Mouse (Mus musculus): ENCODE measurements around the gene Eif5a. TPM values are rescaled to one million over a fixed set of nuclear protein-coding genes. Genes with fewer than 3 reads are reported as not detected.

Eif5a gene
- polyA plus RNA-seq, 1 experiment from 2014 or later: 2,108 TPM

DNA sequence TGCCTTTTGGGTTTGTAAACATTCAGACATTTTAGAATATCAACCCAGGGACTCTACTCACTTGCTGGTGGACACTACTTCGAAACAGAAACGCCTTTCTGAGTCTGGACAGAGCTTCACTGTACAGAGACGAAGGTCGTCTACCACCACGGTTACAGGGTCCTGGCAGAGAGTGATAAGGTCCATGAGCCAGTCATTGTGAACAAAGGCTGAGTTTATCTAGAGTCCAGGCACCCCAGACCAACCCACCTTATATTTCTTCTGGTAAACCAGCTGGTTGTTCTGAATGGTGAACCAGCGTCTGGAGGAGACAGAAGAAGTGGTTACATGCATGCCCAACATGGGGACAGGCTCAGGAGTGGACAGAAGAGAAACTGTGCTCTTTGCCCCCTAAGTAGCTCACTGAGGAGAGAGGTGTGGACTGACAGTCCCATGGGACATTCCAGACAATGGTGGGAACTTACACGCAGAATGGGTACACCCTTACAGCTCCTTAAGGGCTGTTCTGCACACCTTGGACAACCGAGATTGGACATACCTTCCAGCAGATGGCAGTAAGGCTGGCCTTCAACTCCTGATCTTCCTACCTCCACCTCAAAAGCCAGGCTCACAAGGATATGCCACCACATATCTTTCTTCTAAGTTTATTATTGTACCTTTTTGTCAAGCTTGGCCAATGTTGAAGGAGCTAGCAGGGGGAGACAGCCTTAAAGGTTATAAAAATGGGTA lies 34.7 kb downstream of the Eif5a start:
- H3K4me3 ChIP-seq (ENCODE audit: low read length): no peak overlapping the region
- no peak overlapping the region for H3K27ac ChIP-seq (ENCODE audit: low read depth, low read length)
- no peaks in the 10 kb centered on the region for H3K9me3 ChIP-seq (ENCODE audit: control insufficient read depth, low read length)
- no peak for ATAC-seq (ENCODE audit: low FRiP score, low TSS enrichment)
- H3K4me2 ChIP-seq (replicated peaks; ENCODE audit: low read depth, low read length): no peak overlapping the region
- no peaks in the 10 kb centered on the region for H3K27me3 ChIP-seq (ENCODE audit: control insufficient read depth, insufficient read depth, low read length)
- H3K9ac ChIP-seq (ENCODE audit: low read depth, low read length): no peak overlapping the region
- WGBS: 70% methylated on average over 8 of the region's 8 CpGs
- no peaks in the 10 kb centered on the region for H3K36me3 ChIP-seq (ENCODE audit: control insufficient read depth, insufficient read depth, low read length)
- peaks cover 3% of the 10 kb centered on the region for H3K4me1 ChIP-seq (ENCODE audit: control insufficient read depth, insufficient read depth, low read length)

DNA sequence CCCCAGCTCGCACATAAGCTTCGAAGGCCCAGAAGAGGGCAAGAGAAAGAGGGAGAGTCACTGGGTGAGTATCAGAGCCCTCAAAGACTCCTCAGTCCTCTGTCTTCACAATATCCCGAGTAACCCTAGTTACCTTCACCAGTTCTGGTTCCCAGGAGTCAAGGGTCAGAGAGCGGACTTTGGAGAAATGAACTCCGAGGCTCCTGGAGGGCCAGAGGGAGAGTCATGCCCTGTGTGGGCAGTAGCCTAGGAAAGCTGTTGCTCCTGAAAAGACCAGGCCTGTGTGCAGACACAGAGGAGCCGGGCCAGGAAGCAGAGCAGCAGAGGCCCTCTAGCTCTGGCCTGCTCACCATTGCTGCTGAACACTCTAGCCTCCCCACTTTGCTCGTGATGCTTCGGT lies 37.1 kb downstream of the Eif5a start:
- Histone ChIP-seq H3K4me1 (ENCODE audit: control insufficient read depth, insufficient read depth, low read length) (peaks cover 14% of the 10 kb centered on the region), H3K9ac (ENCODE audit: low read depth, low read length) (no peak overlapping the region), H3K27me3 (ENCODE audit: control insufficient read depth, insufficient read depth, low read length) (no peaks in the 10 kb centered on the region), H3K27ac (ENCODE audit: low read depth, low read length) (no peak overlapping the region), H3K4me2 (replicated peaks; ENCODE audit: low read depth, low read length) (no peak overlapping the region; the same call in 1 of the 2 replicates), H3K36me3 (ENCODE audit: control insufficient read depth, insufficient read depth, low read length) (no peaks in the 10 kb centered on the region), H3K9me3 (ENCODE audit: control insufficient read depth, low read length) (no peaks in the 10 kb centered on the region), H3K4me3 (ENCODE audit: low read length) (no peak overlapping the region)
- 71% methylated on average over 8 of the region's 8 CpGs for WGBS
- ATAC-seq (ENCODE audit: low FRiP score, low TSS enrichment): no peak

DNA sequence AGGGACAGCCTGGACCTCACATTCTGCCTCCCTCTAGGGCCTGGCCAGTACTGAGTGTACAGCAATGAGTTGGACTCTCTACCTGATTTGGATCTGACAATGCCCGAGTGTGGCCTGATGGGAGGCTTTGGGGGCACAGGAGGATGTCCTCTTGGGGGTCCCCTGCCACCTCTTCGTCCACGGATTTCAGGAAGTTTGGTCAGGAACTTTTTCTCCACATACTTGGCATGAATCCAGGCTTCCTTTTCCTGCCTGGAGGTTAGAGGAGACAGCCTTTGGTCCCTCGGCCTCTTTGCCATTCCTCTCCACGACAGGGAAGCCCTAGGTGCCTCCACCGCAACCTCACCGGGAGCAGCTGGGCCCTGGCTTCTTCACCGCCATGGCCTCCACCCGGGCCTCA lies 37.5 kb downstream of the Eif5a start:
- H3K36me3 ChIP-seq (ENCODE audit: control insufficient read depth, insufficient read depth, low read length): no peaks in the 10 kb centered on the region
- ATAC-seq (ENCODE audit: low FRiP score, low TSS enrichment): no peak
- H3K27me3 ChIP-seq (ENCODE audit: control insufficient read depth, insufficient read depth, low read length): no peaks in the 10 kb centered on the region
- H3K4me1 ChIP-seq (ENCODE audit: control insufficient read depth, insufficient read depth, low read length): peaks cover 19% of the 10 kb centered on the region
- H3K4me3 ChIP-seq (ENCODE audit: low read length): no peak overlapping the region
- no peaks in the 10 kb centered on the region for H3K9me3 ChIP-seq (ENCODE audit: control insufficient read depth, low read length)
- H3K27ac ChIP-seq (ENCODE audit: low read depth, low read length): no peak overlapping the region
- WGBS: 60% methylated on average over 9 of the region's 9 CpGs
- peak overlapping the region; percentile 18; the same call in 1 of the 2 replicates for H3K9ac ChIP-seq (ENCODE audit: low read depth, low read length)
- no peak overlapping the region; the same call in 1 of the 2 replicates for H3K4me2 ChIP-seq (replicated peaks; ENCODE audit: low read depth, low read length)

DNA sequence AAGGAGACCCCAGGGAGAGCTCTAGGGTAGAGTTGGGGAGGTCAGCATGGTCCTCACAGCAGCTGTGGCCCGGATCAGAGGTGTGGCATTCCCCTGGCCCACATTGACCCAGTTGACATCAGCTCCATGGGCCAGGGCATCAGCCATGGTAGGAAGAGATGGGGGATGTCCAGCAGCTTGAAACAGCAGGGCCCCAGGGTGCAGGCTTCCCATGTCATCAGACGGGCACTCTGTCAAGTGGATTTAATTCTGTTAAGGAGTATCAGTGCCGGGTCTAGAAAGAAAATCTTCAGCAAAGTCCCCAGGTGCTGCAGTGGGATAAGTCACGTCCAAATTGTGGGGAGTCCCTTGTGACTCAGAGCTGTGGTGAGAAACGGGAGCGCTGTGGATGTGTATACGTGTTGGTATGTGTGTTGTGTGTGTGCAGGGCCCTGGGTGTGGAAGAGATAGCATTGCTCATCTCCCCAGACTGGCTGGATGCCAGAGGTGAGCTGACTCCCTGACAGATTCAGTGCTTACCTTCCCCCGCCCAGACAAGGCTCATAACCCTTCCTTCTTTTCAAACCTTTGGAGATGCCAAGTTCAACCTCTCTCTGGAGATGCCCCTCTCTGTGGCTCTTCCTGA lies 38.1 kb downstream of the Eif5a start:
- Histone ChIP-seq H3K27ac (ENCODE audit: low read depth, low read length) (no peak overlapping the region), H3K4me1 (ENCODE audit: control insufficient read depth, insufficient read depth, low read length) (peaks cover 25% of the 10 kb centered on the region), H3K9me3 (ENCODE audit: control insufficient read depth, low read length) (no peaks in the 10 kb centered on the region), H3K36me3 (ENCODE audit: control insufficient read depth, insufficient read depth, low read length) (no peaks in the 10 kb centered on the region), H3K4me2 (replicated peaks; ENCODE audit: low read depth, low read length) (no peak overlapping the region), H3K9ac (ENCODE audit: low read depth, low read length) (no peak overlapping the region), H3K4me3 (ENCODE audit: low read length) (no peak overlapping the region), H3K27me3 (ENCODE audit: control insufficient read depth, insufficient read depth, low read length) (no peaks in the 10 kb centered on the region)
- WGBS: 91% methylated on average over 8 of the region's 8 CpGs
- no peak for ATAC-seq (ENCODE audit: low FRiP score, low TSS enrichment)

DNA sequence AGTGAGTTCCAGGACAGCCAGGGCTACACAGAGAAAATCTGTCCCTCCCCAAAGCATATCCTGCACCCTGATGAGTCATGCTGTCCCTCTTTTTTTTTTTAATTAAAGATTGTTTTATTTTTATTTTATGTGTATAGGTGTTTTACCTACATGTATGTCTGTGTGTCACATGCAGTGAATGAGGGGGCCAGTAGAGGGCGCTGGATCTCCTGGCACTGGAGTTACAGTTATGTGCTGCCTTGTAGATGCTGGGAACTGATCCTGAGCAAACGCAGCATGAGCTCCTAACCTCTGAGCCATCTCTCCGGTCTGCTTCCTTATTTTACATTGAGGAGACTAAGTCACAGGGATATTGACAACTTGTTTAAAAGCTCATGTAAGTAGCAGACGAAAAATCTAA lies 38.7 kb downstream of the Eif5a start:
- Histone ChIP-seq H3K36me3 (ENCODE audit: control insufficient read depth, insufficient read depth, low read length) (no peaks in the 10 kb centered on the region), H3K27ac (ENCODE audit: low read depth, low read length) (no peak overlapping the region)
- 68% methylated on average over 4 of the region's 4 CpGs for WGBS

DNA sequence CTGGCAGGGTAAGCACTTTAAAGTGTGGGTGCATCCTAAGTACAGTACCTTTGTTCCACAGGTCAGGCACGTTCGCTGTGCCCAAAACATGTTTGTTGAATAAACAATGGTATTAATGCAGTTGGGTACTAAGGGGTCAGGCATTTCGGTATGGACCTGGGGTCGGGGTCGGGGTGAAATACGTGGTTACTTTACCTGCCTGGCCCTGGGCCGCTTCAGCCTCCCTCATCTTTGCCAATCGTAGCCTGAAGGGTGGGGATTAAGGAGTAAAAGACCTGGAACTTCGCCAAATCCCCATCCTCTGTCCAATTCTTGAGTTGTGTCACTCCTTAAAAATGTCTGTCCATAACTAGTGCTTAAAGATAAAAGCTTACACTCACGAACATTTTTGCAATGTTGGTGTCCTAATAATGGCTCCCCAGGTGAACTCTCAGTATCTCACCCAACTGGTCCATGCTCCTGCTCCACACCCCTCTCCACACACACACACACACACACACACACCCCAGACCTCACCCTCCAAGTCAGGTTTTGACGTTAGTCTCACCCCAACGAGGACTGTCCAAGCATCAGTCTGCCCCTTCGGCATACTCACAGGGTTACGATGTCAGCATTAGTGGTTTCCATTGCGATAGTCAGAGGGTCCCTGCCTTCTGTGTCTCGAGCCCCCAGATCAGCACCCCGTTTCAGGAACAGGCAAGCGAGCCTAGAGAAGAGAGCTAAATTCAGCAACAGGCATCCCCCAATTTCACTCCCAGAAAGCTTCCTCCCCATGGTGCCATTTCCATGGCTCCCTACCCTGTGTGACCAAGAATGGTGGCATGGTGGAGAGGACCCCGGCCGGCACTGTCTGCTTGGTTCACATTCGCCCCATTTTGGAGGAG lies 39.7 kb downstream of the Eif5a start:
- Histone ChIP-seq H3K4me3 (ENCODE audit: low read length) (peak overlapping the region; percentile 40), H3K4me2 (replicated peaks; ENCODE audit: low read depth, low read length) (peak overlapping the region; percentile 81), H3K4me1 (ENCODE audit: control insufficient read depth, insufficient read depth, low read length) (peaks cover 29% of the 10 kb centered on the region), H3K9ac (ENCODE audit: low read depth, low read length) (peak overlapping the region; percentile 64), H3K27ac (ENCODE audit: low read depth, low read length) (peak overlapping the region; percentile 96), H3K27me3 (ENCODE audit: control insufficient read depth, insufficient read depth, low read length) (no peaks in the 10 kb centered on the region), H3K36me3 (ENCODE audit: control insufficient read depth, insufficient read depth, low read length) (no peaks in the 10 kb centered on the region), H3K9me3 (ENCODE audit: control insufficient read depth, low read length) (no peaks in the 10 kb centered on the region)
- ATAC-seq (ENCODE audit: low FRiP score, low TSS enrichment): no peak
- 59% methylated on average over 21 of the region's 21 CpGs for WGBS

More for the DNA sequence above, 38.7 kb downstream of the Eif5a start:
- ATAC-seq (ENCODE audit: low FRiP score, low TSS enrichment): no peak
- H3K27me3 ChIP-seq (ENCODE audit: control insufficient read depth, insufficient read depth, low read length): no peaks in the 10 kb centered on the region
- H3K9me3 ChIP-seq (ENCODE audit: control insufficient read depth, low read length): no peaks in the 10 kb centered on the region
- H3K4me1 ChIP-seq (ENCODE audit: control insufficient read depth, insufficient read depth, low read length): peaks cover 25% of the 10 kb centered on the region
- H3K9ac ChIP-seq (ENCODE audit: low read depth, low read length): no peak overlapping the region
- no peak overlapping the region for H3K4me3 ChIP-seq (ENCODE audit: low read length)
- H3K4me2 ChIP-seq (replicated peaks; ENCODE audit: low read depth, low read length): no peak overlapping the region

DNA sequence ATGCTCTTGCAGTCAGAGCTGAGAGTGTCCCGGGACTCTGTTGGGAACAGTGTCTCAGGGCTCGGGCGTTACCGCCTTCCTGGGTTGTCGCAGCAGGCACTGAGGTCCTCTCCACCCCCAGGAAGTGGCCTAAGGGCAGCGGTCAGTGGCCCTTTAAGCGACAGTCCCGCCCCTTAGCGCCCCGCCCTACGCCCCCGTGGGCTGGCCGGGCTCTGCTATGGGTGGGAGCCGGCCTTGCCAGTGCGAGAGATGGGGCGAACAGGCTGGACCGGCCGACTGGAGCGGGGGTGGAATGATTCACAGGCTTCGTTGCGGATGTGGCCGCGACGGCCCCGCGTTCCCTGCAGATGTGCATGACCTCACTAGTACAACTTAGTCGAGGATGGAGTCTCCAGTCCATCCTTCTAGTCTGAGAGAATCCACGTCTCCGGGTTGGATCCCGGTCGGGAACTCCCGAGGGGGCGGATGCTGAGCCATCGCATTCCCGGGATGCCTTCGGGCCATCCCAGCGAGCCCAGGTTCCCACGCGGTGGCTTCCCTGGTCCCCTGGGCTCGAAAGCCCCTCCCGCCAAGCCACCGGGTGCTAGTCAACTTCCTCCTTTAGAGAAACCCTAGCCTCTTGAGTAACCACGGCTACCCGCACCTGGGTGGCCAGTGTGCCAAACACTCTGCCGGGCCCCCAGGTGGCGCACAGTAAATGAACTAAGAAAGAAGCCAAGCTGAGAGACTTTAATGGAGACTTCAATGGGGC lies 40.7 kb downstream of the Eif5a start, which contains the start of gene Kctd11:
Gene Kctd11, minus strand, starts transcription at position 554 of the 751 bp plus-strand sequence.
- Histone ChIP-seq H3K9ac (ENCODE audit: low read depth, low read length) (peak within 1 kb of the TSS; percentile 64), H3K27me3 (ENCODE audit: control insufficient read depth, insufficient read depth, low read length) (no peaks in the 10 kb centered on the region), H3K4me3 (ENCODE audit: low read length) (peak within 1 kb of the TSS; percentile 40), H3K4me2 (replicated peaks; ENCODE audit: low read depth, low read length) (peak within 1 kb of the TSS; percentile 81), H3K9me3 (ENCODE audit: control insufficient read depth, low read length) (no peaks in the 10 kb centered on the region), H3K36me3 (ENCODE audit: control insufficient read depth, insufficient read depth, low read length) (no peaks in the 10 kb centered on the region), H3K27ac (ENCODE audit: low read depth, low read length) (peak within 1 kb of the TSS; percentile 96), H3K4me1 (ENCODE audit: control insufficient read depth, insufficient read depth, low read length) (peaks cover 29% of the 10 kb centered on the region)
- under 1% methylated on average over 46 of the region's 46 CpGs for WGBS
- peak; percentile 92 for ATAC-seq (ENCODE audit: low FRiP score, low TSS enrichment)

DNA sequence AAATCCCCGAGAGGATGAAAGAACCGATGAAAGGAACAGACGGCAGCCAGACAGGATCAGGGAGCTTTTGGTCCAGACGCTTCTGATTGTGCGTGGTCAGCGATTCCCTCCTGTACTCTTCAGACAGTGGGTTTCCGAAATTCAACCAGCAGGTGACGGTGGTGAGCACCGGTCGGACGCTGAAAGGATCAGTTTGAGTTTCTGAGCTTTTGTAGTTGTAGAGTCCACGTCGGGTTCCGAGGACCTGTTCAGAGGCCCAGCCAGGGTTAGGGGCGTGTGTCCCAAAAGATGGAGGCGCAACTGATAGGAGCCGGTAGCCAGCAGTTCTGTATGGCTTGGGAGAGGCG lies 41.3 kb downstream of the Eif5a start:
- no peak; the same call in 1 of the 2 replicates for ATAC-seq (ENCODE audit: low FRiP score, low TSS enrichment)
- H3K4me2 ChIP-seq (replicated peaks; ENCODE audit: low read depth, low read length): peak overlapping the region; percentile 81
- no peaks in the 10 kb centered on the region for H3K36me3 ChIP-seq (ENCODE audit: control insufficient read depth, insufficient read depth, low read length)
- no peaks in the 10 kb centered on the region for H3K9me3 ChIP-seq (ENCODE audit: control insufficient read depth, low read length)
- H3K4me3 ChIP-seq (ENCODE audit: low read length): peak overlapping the region; percentile 40
- H3K9ac ChIP-seq (ENCODE audit: low read depth, low read length): peak overlapping the region; percentile 28
- peaks cover 29% of the 10 kb centered on the region for H3K4me1 ChIP-seq (ENCODE audit: control insufficient read depth, insufficient read depth, low read length)
- peak overlapping the region; percentile 96 for H3K27ac ChIP-seq (ENCODE audit: low read depth, low read length)
- H3K27me3 ChIP-seq (ENCODE audit: control insufficient read depth, insufficient read depth, low read length): no peaks in the 10 kb centered on the region
- WGBS: 0% methylated on average over 18 of the region's 18 CpGs

Measured in kidney, embryonic 14.5 days (tissue).